Mouse (Mus musculus) lung, postnatal 0 days (tissue): ENCODE results near the gene Efhd1.

Source experiments
- CTCF ChIP-seq: IDR thresholded peaks from 2 replicates; pipeline ENCODE4 v1.5.1; 2016; ENCODE audit warnings: antibody characterized with exemption, mild to moderate bottlenecking
- EP300 ChIP-seq: IDR thresholded peaks from 2 replicates; pipeline ENCODE4 v1.6.1; 2016; ENCODE audit warnings: antibody characterized with exemption, mild to moderate bottlenecking, control low read depth

DNA sequence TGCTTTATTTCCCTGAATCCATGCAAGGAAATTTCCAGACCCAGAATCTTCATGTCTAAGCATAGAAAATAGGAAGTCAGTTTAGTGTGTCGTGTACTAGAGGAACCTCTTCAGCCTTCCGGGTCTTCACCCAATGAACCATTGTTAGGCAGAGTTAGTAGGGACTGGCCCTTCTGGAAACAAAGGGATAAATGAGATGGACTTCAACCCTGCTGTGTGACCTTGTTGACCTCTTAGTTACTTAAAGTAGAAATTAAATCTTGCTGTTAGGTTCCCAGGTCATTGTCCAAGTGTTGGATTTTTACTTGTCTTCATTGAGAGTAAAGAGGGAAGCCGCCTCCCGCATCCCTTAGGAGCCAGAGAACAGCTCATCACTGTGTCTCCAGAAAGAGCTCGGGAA, 33.6 kb upstream of the Efhd1 start:
- TF ChIP-seq CTCF (no peak), EP300 (no peak)
